Mouse (Mus musculus): ENCODE measurements at regions not wholly inside any gene's neighbourhood (a gene's known extent, or its start where the extent isn't known, plus 50 kb on each side); places are given as distances from the start of the nearest gene placed in this dataset.

- intact Hi-C loops (cut with DNase I), result no loop called here
- DNase-seq (ENCODE audit: low spot score in 2 of 2), result no peak
Observed at GRCm38 (mm10) chr9:115526322-115526721, 216.1 kb upstream of the Stt3b start.

GRCm38 (mm10) chr9:115526981-115527380 is 216.8 kb upstream of the Stt3b start:
- no peak for DNase-seq (ENCODE audit: low spot score in 2 of 2)
- intact Hi-C loops (cut with DNase I), result no loop called here

GRCm38 (mm10) chr9:115534198-115534597 is 224.0 kb upstream of the Stt3b start:
- DNase-seq (ENCODE audit: low spot score in 2 of 2), result no peak
- intact Hi-C loops (cut with DNase I), result no loop called here

GRCm38 (mm10) chr9:115543665-115544064 is 233.4 kb upstream of the Stt3b start:
- intact Hi-C loops (cut with DNase I), result no loop called here
- no peak for DNase-seq (ENCODE audit: low spot score in 2 of 2)

- intact Hi-C loops (cut with DNase I), result no loop called here
- DNase-seq (ENCODE audit: low spot score in 2 of 2), result no peak
Observed at GRCm38 (mm10) chr9:115545178-115545577, 235.0 kb upstream of the Stt3b start.

GRCm38 (mm10) chr9:115545792-115546191 is 235.6 kb upstream of the Stt3b start:
- intact Hi-C loops (cut with DNase I), result no loop called here
- no peak for DNase-seq (ENCODE audit: low spot score in 2 of 2)

GRCm38 (mm10) chr9:115547625-115548325 is 237.6 kb upstream of the Stt3b start:
- intact Hi-C loops (cut with DNase I), result no loop called here
- peak in 1 of 2 experiments; percentile 18 for DNase-seq (ENCODE audit: low spot score in 2 of 2)

GRCm38 (mm10) chr9:115548722-115549349 is 238.6 kb upstream of the Stt3b start:
- intact Hi-C loops (cut with DNase I), result no loop called here
- no peak for DNase-seq (ENCODE audit: low spot score in 2 of 2)

GRCm38 (mm10) chr9:115551080-115551479 is 240.9 kb upstream of the Stt3b start:
- intact Hi-C loops (cut with DNase I), result no loop called here
- DNase-seq (ENCODE audit: low spot score in 2 of 2), result no peak

GRCm38 (mm10) chr9:115551501-115551900 is 241.3 kb upstream of the Stt3b start:
- intact Hi-C loops (cut with DNase I), result no loop called here
- no peak for DNase-seq (ENCODE audit: low spot score in 2 of 2)

- intact Hi-C loops (cut with DNase I), result no loop called here
- peak; percentile 21 to 81 for DNase-seq (ENCODE audit: low spot score in 2 of 2)
Observed at GRCm38 (mm10) chr9:115558131-115558530, 247.9 kb upstream of the Stt3b start.

GRCm38 (mm10) chr9:115559521-115559920 is 249.3 kb upstream of the Stt3b start:
- intact Hi-C loops (cut with DNase I), result no loop called here
- no peak for DNase-seq (ENCODE audit: low spot score in 2 of 2)

- no peak for DNase-seq (ENCODE audit: low spot score in 2 of 2)
- intact Hi-C loops (cut with DNase I), result no loop called here
Observed at GRCm38 (mm10) chr9:115561207-115561606, 251.0 kb upstream of the Stt3b start.

GRCm38 (mm10) chr9:115562783-115563182 is 252.6 kb upstream of the Stt3b start:
- no peak for DNase-seq (ENCODE audit: low spot score in 2 of 2)
- intact Hi-C loops (cut with DNase I), result no loop called here

- peak in 1 of 2 experiments; percentile 71 for DNase-seq (ENCODE audit: low spot score in 2 of 2)
- intact Hi-C loops (cut with DNase I), result no loop called here
Observed at GRCm38 (mm10) chr9:115564366-115564765, 254.1 kb upstream of the Stt3b start.

GRCm38 (mm10) chr9:115568693-115569334 is 258.6 kb upstream of the Stt3b start:
- DNase-seq (ENCODE audit: low spot score in 2 of 2), result no peak
- intact Hi-C loops (cut with DNase I), result no loop called here

- peak in 1 of 2 experiments; percentile 88 for DNase-seq (ENCODE audit: low spot score in 2 of 2)
- intact Hi-C loops (cut with DNase I), result no loop called here
Observed at GRCm38 (mm10) chr9:115570998-115571397, 260.8 kb upstream of the Stt3b start.

- intact Hi-C loops (cut with DNase I), result no loop called here
- no peak for DNase-seq (ENCODE audit: low spot score in 2 of 2)
Observed at GRCm38 (mm10) chr9:115581116-115581515, 270.9 kb upstream of the Stt3b start.

- DNase-seq (ENCODE audit: low spot score in 2 of 2), result no peak
- intact Hi-C loops (cut with DNase I), result no loop called here
Observed at GRCm38 (mm10) chr9:115583548-115583947, 273.3 kb upstream of the Stt3b start.

- DNase-seq (ENCODE audit: low spot score in 2 of 2), result no peak
- intact Hi-C loops (cut with DNase I), result no loop called here
Observed at GRCm38 (mm10) chr9:115584874-115585273, 274.7 kb upstream of the Stt3b start.

GRCm38 (mm10) chr9:115592466-115592865 is 282.2 kb upstream of the Stt3b start:
- no peak for DNase-seq (ENCODE audit: low spot score in 2 of 2)
- intact Hi-C loops (cut with DNase I), result no loop called here
